In genomic region chr8:95377863-95378291, GRCm38 (mm10) we compare ENCODE assay signal across 9 mouse cellular contexts. TPM values are rescaled to one million over a fixed set of nuclear protein-coding genes. Genes with fewer than 3 reads are reported as not detected.
DNase-seq lines count a peak whose midpoint lies in the region; ATAC-seq and TF ChIP-seq lines count a peak whose summit lies in the region.
"Had no signal": no experiment of that assay in that cellular context is flagged by ENCODE, and none has a peak within 500 bp of the region (broad histone marks: within the 10 kb centered on the region; RNA-seq: fewer than 3 reads in every experiment).

No protein-coding gene starts in this region.

- TF ChIP-seq CTCF in cerebellum, adult 2 months (IDR thresholded peaks at IDR 0.05; ENCODE audit: borderline replicate concordance, insufficient read depth, low read depth, low read length) = no peak

- 9% methylated on average over 7 of the region's 7 CpGs for WGBS in heart, embryonic 13.5 days
- 25% methylated on average over 7 of the region's 7 CpGs for WGBS in cerebellum, adult 2 months
- WGBS in hindbrain, embryonic 16.5 days = 54% methylated on average over 7 of the region's 7 CpGs

- peaks cover 3% of the 10 kb centered on the region; the same call in 1 of the 2 replicates for H3K9me3 ChIP-seq in heart, embryonic 13.5 days
- no peaks in the 10 kb centered on the region for H3K9me3 ChIP-seq in hindbrain, embryonic 16.5 days (ENCODE audit: control insufficient read depth, low read length)
- H3K9me3 ChIP-seq: neural tube, embryonic 13.5 days had no signal

- peak overlapping the region; percentile 69 for H3K9ac ChIP-seq in heart, embryonic 13.5 days
- no peak overlapping the region for H3K9ac ChIP-seq in hindbrain, embryonic 16.5 days (ENCODE audit: low read depth, low read length)
- H3K9ac ChIP-seq: neural tube, embryonic 13.5 days had no signal

- no peak overlapping the region for H3K4me3 ChIP-seq in heart, embryonic 13.5 days
- no peak overlapping the region for H3K4me3 ChIP-seq in cerebellum, adult 2 months (replicated peaks; ENCODE audit: insufficient read depth, low read depth, low read length)
- H3K4me3 ChIP-seq in hindbrain, embryonic 16.5 days (ENCODE audit: low read length) = no peak overlapping the region
- H3K4me3 ChIP-seq: neural tube, embryonic 13.5 days had no signal

- ATAC-seq in heart, embryonic 13.5 days (ENCODE audit: extremely low read depth, insufficient number of reproducible peaks, low FRiP score, low TSS enrichment) = peak; percentile 29; the same call in 1 of the 2 replicates
- 0 out of 2 replicates have a peak, but pooled peaks have one; percentile 4 for ATAC-seq in neutrophil, adult 5-6 weeks (ENCODE audit: extremely low read depth, insufficient number of reproducible peaks, low FRiP score, poor library complexity, severe bottlenecking)
- ATAC-seq in hindbrain, embryonic 16.5 days = no peak

- no peak for TF ChIP-seq POLR2A in cerebellum, adult 2 months (IDR thresholded peaks at IDR 0.05; ENCODE audit: borderline replicate concordance, insufficient read depth, low read length)

- H3K27ac ChIP-seq in heart, embryonic 13.5 days (replicated peaks) = peak overlapping the region; percentile 90
- no peak overlapping the region for H3K27ac ChIP-seq in cerebellum, adult 2 months (ENCODE audit: insufficient read depth, low read length)
- no peak overlapping the region for H3K27ac ChIP-seq in hindbrain, embryonic 16.5 days (ENCODE audit: low read depth, low read length)
- H3K27ac ChIP-seq: neural tube, embryonic 13.5 days had no signal

- peak; percentile 49 for DNase-seq in embryo, embryonic 10 days (ENCODE audit: low spot score)
- no peak for DNase-seq in embryo, embryonic 9.5 days (ENCODE audit: extremely low spot score)
- DNase-seq in kidney, postnatal 10 days = peak; percentile 55
- no peak for DNase-seq in layer of hippocampus, adult 11-12 months (ENCODE audit: low spot score)
- DNase-seq in cerebellum, adult 2 months = no peak

- peaks cover 18% of the 10 kb centered on the region for H3K36me3 ChIP-seq in heart, embryonic 13.5 days
- no peaks in the 10 kb centered on the region; the same call in 1 of the 2 replicates for H3K36me3 ChIP-seq in hindbrain, embryonic 16.5 days (ENCODE audit: control insufficient read depth, insufficient read depth, low read length)

- H3K27me3 ChIP-seq in heart, embryonic 13.5 days (replicated peaks) = no peaks in the 10 kb centered on the region
- no peaks in the 10 kb centered on the region; the same call in 1 of the 2 replicates for H3K27me3 ChIP-seq in cerebellum, adult 2 months (ENCODE audit: control insufficient read depth, insufficient read depth, low read length)
- H3K27me3 ChIP-seq in hindbrain, embryonic 16.5 days (replicated peaks; ENCODE audit: control insufficient read depth, insufficient read depth, low read length) = no peaks in the 10 kb centered on the region
- H3K27me3 ChIP-seq: neural tube, embryonic 13.5 days had no signal

- peaks cover 45% of the 10 kb centered on the region for H3K4me1 ChIP-seq in heart, embryonic 13.5 days
- H3K4me1 ChIP-seq in cerebellum, adult 2 months (ENCODE audit: control insufficient read depth, insufficient read depth, low read length) = no peaks in the 10 kb centered on the region; the same call in 1 of the 2 replicates
- H3K4me1 ChIP-seq in hindbrain, embryonic 16.5 days (ENCODE audit: control insufficient read depth, insufficient read depth, low read depth, low read length) = no peaks in the 10 kb centered on the region
- H3K4me1 ChIP-seq: neural tube, embryonic 13.5 days had no signal

- H3K4me2 ChIP-seq in heart, embryonic 13.5 days = peak overlapping the region; percentile 54
- H3K4me2 ChIP-seq in hindbrain, embryonic 16.5 days (ENCODE audit: low read length) = no peak overlapping the region
- H3K4me2 ChIP-seq: neural tube, embryonic 13.5 days had no signal

RNA-seq across cellular contexts. Expression of gene Mmp15, which starts 25.8 kb away (rescaled TPM):
- polyA plus RNA-seq in heart, embryonic 13.5 days (2015; fragmentation: Nextera tagmentation; extraction: Ambion mirVana) = 42.5 and 43.4 TPM in 2 replicates
- 0.12 and 0.25 TPM in 2 replicates for total RNA-seq in neutrophil, adult 5-6 weeks (2017)
- polyA plus RNA-seq in cerebellum, adult 2 months (2012; rRNA removed) = 10.6 and 12.1 TPM in 2 replicates
- 15.7 and 18.4 TPM in 2 replicates for polyA plus RNA-seq in hindbrain, embryonic 16.5 days (2015; fragmentation: Nextera tagmentation; extraction: Ambion mirVana)

RNA-seq across cellular contexts. Expression of gene Usb1, which starts 45.8 kb away (rescaled TPM):
- polyA plus RNA-seq in heart, embryonic 13.5 days (2015; fragmentation: Nextera tagmentation; extraction: Ambion mirVana) = 25.5 and 29.1 TPM in 2 replicates
- total RNA-seq in neutrophil, adult 5-6 weeks (2017) = 35.5 and 46.4 TPM in 2 replicates
- polyA plus RNA-seq in cerebellum, adult 2 months (2012; rRNA removed) = 12.4 and 14.2 TPM in 2 replicates
- polyA plus RNA-seq in hindbrain, embryonic 16.5 days (2015; fragmentation: Nextera tagmentation; extraction: Ambion mirVana) = 35.7 and 39.8 TPM in 2 replicates

RNA-seq across cellular contexts. Expression of gene Zfp319, which starts 46.1 kb away (rescaled TPM):
- polyA plus RNA-seq in heart, embryonic 13.5 days (2015; fragmentation: Nextera tagmentation; extraction: Ambion mirVana) = 5.6 and 5.9 TPM in 2 replicates
- 6.9 and 7.6 TPM in 2 replicates for total RNA-seq in neutrophil, adult 5-6 weeks (2017)
- 11.0 and 11.6 TPM in 2 replicates for polyA plus RNA-seq in cerebellum, adult 2 months (2012; rRNA removed)
- polyA plus RNA-seq in hindbrain, embryonic 16.5 days (2015; fragmentation: Nextera tagmentation; extraction: Ambion mirVana) = 12.1 and 15.8 TPM in 2 replicates

RNA-seq across cellular contexts. Expression of gene Cfap20, which starts 56.8 kb away (rescaled TPM):
- polyA plus RNA-seq in heart, embryonic 13.5 days (2015; fragmentation: Nextera tagmentation; extraction: Ambion mirVana) = 151 and 167 TPM in 2 replicates
- 40.3 and 42.5 TPM in 2 replicates for total RNA-seq in neutrophil, adult 5-6 weeks (2017)
- polyA plus RNA-seq in cerebellum, adult 2 months (2012; rRNA removed) = 76.0 and 76.1 TPM in 2 replicates
- 121 and 124 TPM in 2 replicates for polyA plus RNA-seq in hindbrain, embryonic 16.5 days (2015; fragmentation: Nextera tagmentation; extraction: Ambion mirVana)

Comparison
In these comparisons a context has a peak if more than half of its experiments do, and no peak if none do; other contexts are left out.
1. DNase-seq: peak in embryo, embryonic 10 days (single experiment) and kidney, postnatal 10 days (single experiment); none in embryo, embryonic 9.5 days (single experiment), layer of hippocampus, adult 11-12 months (single experiment) and cerebellum, adult 2 months (0 of 2).